Mouse (Mus musculus) embryonic facial prominence, embryonic 15.5 days (tissue): ENCODE data around the gene Mllt3. TPM values are rescaled to one million over a fixed set of nuclear protein-coding genes. Genes with fewer than 3 reads are reported as not detected.
"Not testable (repeated sequence)": the region's sequence is repeated elsewhere in the genome, so short reads cannot be mapped to it uniquely, and the experiment has no call there.

Experiments used
- ATAC-seq: fragments of 200-750 bp; cut with Nextera tagmentation; 2 replicates; pipeline ENCODE4 v1.8.0; 2017; ENCODE audit warnings: low read depth, moderate TSS enrichment; ENCODE audit not compliant: insufficient number of reproducible peaks, low FRiP score, low TSS enrichment
- H3K27ac ChIP-seq: fragments of 300-500 bp; sonication (generic); replicated peaks from 2 replicates; pipeline ENCODE4 v1.5.1; 2015; ENCODE audit warnings: mild to moderate bottlenecking, inconsistent platforms
- H3K27me3 ChIP-seq: fragments of 300-500 bp; sonication (generic); 2 replicates; pipeline ENCODE4 v1.6.1; 2015; ENCODE audit warnings: inconsistent platforms
- H3K36me3 ChIP-seq: fragments of 300-500 bp; sonication (generic); 2 replicates; pipeline ENCODE4 v1.6.1; 2015; ENCODE audit warnings: mild to moderate bottlenecking, inconsistent platforms
- H3K4me1 ChIP-seq: fragments of 300-500 bp; sonication (generic); 2 replicates; pipeline ENCODE4 v1.6.1; 2015; ENCODE audit warnings: inconsistent platforms
- H3K4me2 ChIP-seq: fragments of 300-500 bp; sonication (generic); replicated peaks from 2 replicates; pipeline ENCODE4 v1.6.1; 2015; ENCODE audit warnings: mild to moderate bottlenecking, inconsistent platforms
- H3K4me3 ChIP-seq: fragments of 300-500 bp; sonication (generic); replicated peaks from 2 replicates; pipeline ENCODE4 v1.5.1; 2015; ENCODE audit warnings: mild to moderate bottlenecking, inconsistent platforms
- H3K9ac ChIP-seq: fragments of 300-500 bp; sonication (generic); 2 replicates; pipeline ENCODE4 v1.6.1; 2015; ENCODE audit warnings: inconsistent platforms
- H3K9me3 ChIP-seq: fragments of 300-500 bp; sonication (generic); replicated peaks from 2 replicates; pipeline ENCODE4 v1.6.1; 2016; ENCODE audit warnings: inconsistent platforms
- WGBS: fragments of 180-500 bp; shearing (Covaris S2); methylation state at CpG from one replicate; pipeline ENCODE4 v1.1.7; 2015; 5-methylcytosine and 5-hydroxymethylcytosine counted together
- polyA plus RNA-seq: library from polyadenylated mRNA; unstranded; fragments of >200 nt; fragmentation: Nextera tagmentation; extraction: Ambion mirVana; gene quantifications from 2 replicates; pipeline ENCODE4 v1.2.1, GENCODE M21; 2015

The Mllt3 gene
- polyA plus RNA-seq, 1 experiment from 2014 or later = 56.4 TPM

DNA sequence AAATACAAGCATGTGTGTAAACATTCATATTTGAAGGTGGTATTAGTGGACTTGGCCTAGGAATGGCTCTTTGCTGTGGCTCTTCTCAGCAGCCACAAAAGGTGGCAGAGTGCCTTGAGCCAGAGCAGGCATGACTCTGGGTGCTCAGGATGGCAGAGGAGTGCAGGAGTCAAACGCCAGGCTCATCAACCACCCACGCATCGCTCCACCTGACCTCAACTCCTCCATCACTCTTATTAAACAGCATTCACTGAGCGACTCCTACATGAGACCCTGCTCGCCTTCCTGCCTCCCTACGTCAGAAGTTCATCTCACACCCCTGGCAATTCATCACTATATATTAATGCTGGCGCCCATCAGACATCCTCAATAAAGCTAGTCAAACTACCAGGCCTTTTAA, 67.3 kb downstream of the Mllt3 start:
- no peak for ATAC-seq
- Histone ChIP-seq H3K27me3 (no peaks in the 10 kb centered on the region), H3K9ac (no peak overlapping the region), H3K4me2 (no peak overlapping the region), H3K4me3 (no peak overlapping the region), H3K27ac (no peak overlapping the region), H3K36me3 (no peaks in the 10 kb centered on the region), H3K9me3 (no peaks in the 10 kb centered on the region), H3K4me1 (no peaks in the 10 kb centered on the region)
- 85% methylated on average over 7 of the region's 7 CpGs for WGBS

GRCm38 (mm10) chr4:87964890-87965289, 68.3 kb downstream of the Mllt3 start:
- 86% methylated on average over 1 of the region's 2 CpGs for WGBS
- not testable (repeated sequence) for H3K27me3 ChIP-seq, H3K9me3 ChIP-seq, ATAC-seq, H3K4me2 ChIP-seq, H3K36me3 ChIP-seq, H3K27ac ChIP-seq, H3K9ac ChIP-seq, H3K4me1 ChIP-seq, H3K4me3 ChIP-seq

- Histone ChIP-seq H3K9ac (no peak overlapping the region), H3K36me3 (no peaks in the 10 kb centered on the region), H3K4me3 (no peak overlapping the region), H3K27ac (no peak overlapping the region), H3K4me1 (no peaks in the 10 kb centered on the region), H3K4me2 (no peak overlapping the region), H3K9me3 (no peaks in the 10 kb centered on the region), H3K27me3 (no peaks in the 10 kb centered on the region)
- ATAC-seq = no peak
- 89% methylated on average over 3 of the region's 3 CpGs for WGBS
Observed at GRCm38 (mm10) chr4:87963773-87964076, 69.4 kb downstream of the Mllt3 start.

DNA sequence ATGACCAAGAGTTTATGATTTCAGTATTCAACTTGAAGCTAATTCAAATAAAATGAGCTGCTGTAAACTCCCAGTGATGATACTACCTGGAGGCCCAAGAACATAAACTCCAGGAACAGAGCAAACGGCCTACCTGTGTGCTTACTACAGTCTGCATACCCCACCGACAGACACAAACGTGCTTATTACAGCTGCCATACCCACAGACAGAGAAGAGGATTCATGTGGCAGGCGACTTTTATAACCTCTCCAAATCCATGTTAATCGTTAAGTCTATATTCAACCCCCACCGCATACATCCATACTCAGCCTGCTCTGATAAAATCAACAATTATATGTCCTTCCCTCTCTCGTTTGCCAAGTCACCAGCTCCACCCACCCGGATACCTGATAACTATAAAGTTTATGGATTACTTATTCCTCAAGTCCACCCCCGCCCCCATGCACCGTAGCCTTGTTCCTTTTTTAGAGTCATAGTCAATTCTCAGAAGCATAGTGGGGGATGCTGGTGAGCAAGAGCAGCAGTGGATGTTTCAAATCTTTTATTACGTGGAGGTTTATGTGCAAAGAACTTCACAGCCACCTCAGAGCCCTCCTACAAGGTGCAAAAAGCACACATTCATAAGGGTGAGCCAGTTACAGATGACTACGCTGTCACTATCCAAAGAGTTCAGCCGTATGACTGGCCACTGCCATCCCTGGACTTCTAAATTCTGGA, 70.0 kb downstream of the Mllt3 start:
- H3K27ac ChIP-seq = no peak overlapping the region
- no peak for ATAC-seq
- H3K4me2 ChIP-seq = no peak overlapping the region
- H3K9ac ChIP-seq = no peak overlapping the region
- WGBS = 72% methylated on average over 13 of the region's 13 CpGs
- no peaks in the 10 kb centered on the region for H3K4me1 ChIP-seq
- H3K9me3 ChIP-seq = no peaks in the 10 kb centered on the region
- no peak overlapping the region for H3K4me3 ChIP-seq
- H3K36me3 ChIP-seq = no peaks in the 10 kb centered on the region
- H3K27me3 ChIP-seq = no peaks in the 10 kb centered on the region

- H3K4me1 ChIP-seq = no peaks in the 10 kb centered on the region
- no peak overlapping the region for H3K4me3 ChIP-seq
- H3K9me3 ChIP-seq = no peaks in the 10 kb centered on the region
- H3K4me2 ChIP-seq = no peak overlapping the region
- H3K36me3 ChIP-seq = no peaks in the 10 kb centered on the region
- H3K9ac ChIP-seq = no peak overlapping the region
- H3K27me3 ChIP-seq = no peaks in the 10 kb centered on the region
- WGBS = 79% methylated on average over 6 of the region's 6 CpGs
- ATAC-seq = no peak
- H3K27ac ChIP-seq = no peak overlapping the region
Observed at GRCm38 (mm10) chr4:87961872-87962271, 71.3 kb downstream of the Mllt3 start.

DNA sequence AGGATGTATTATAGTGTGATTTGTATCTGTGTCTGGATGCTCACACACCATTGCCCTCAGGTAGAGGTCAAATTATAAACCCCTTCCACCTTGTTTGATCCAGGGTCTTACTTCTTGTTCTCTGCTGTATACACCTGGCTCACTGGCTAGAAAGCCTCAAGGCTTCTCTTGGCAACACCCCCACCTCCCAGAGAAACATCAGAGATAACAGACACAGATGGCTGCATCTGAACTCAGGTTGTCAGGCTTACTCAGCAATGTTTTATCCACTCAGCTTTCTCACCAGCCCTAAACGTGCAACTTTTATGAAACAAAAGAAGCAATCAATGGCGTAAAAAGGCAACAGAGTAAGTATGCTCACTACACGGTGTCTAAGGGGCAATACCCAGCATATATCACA, 75.3 kb downstream of the Mllt3 start:
- 80% methylated on average over 3 of the region's 3 CpGs for WGBS
- H3K27me3 ChIP-seq = no peaks in the 10 kb centered on the region
- no peak overlapping the region for H3K27ac ChIP-seq
- H3K4me3 ChIP-seq = no peak overlapping the region
- no peak for ATAC-seq
- no peak overlapping the region for H3K9ac ChIP-seq
- peaks cover 4% of the 10 kb centered on the region; the same call in 1 of the 2 replicates for H3K4me1 ChIP-seq
- H3K36me3 ChIP-seq = no peaks in the 10 kb centered on the region
- no peaks in the 10 kb centered on the region for H3K9me3 ChIP-seq
- no peak overlapping the region for H3K4me2 ChIP-seq

DNA sequence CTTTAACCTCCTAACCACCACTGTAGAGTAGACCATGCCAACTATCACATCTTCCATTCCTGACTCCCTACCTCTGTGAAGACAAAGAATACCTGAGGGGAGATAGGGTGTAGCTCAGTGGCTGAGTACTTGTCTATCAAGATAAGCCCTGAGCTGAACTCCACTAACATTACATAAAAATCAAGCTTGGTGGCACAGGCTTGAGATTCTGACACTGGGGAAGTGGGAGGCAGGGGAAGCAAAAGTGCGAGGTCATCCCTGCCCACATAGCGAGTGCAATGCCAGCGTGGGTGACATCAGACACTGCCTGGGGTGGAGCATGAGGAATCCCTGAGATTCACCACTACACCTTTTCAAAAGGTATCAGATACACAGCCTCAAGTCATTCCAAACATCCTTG, 76.0 kb downstream of the Mllt3 start:
- Histone ChIP-seq H3K4me1 (peaks cover 4% of the 10 kb centered on the region; the same call in 1 of the 2 replicates), H3K4me2 (no peak overlapping the region), H3K27ac (no peak overlapping the region), H3K9ac (no peak overlapping the region), H3K36me3 (no peaks in the 10 kb centered on the region), H3K27me3 (no peaks in the 10 kb centered on the region), H3K4me3 (no peak overlapping the region), H3K9me3 (no peaks in the 10 kb centered on the region)
- 86% methylated on average over 3 of the region's 3 CpGs for WGBS
- no peak for ATAC-seq

DNA sequence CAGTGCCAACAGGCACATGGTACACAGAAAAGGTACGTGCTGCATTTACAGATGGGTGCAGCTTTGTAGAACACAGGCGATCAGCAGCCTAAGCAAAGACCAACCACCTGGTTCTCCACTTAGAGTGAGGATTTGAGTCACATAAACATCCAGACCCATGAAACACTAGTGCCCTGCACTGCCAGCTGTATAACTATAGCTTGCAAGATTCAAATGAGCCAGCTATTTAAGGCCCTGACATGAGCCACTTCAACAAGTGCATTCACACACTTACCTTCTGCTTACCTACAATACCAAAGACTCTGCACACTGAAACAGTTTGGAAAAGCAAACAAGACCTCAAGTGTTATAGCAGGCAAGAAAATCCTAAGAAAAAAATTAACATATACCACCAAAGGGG, 78.0 kb downstream of the Mllt3 start:
- ATAC-seq = no peak
- WGBS = 82% methylated on average over 2 of the region's 2 CpGs
- Histone ChIP-seq H3K9me3 (no peaks in the 10 kb centered on the region), H3K4me3 (no peak overlapping the region), H3K4me2 (no peak overlapping the region), H3K27ac (no peak overlapping the region), H3K9ac (no peak overlapping the region), H3K36me3 (no peaks in the 10 kb centered on the region), H3K4me1 (peaks cover 4% of the 10 kb centered on the region; the same call in 1 of the 2 replicates), H3K27me3 (no peaks in the 10 kb centered on the region)

- no peak overlapping the region for H3K9ac ChIP-seq
- 69% methylated on average over 7 of the region's 7 CpGs for WGBS
- no peak overlapping the region for H3K27ac ChIP-seq
- H3K27me3 ChIP-seq = no peaks in the 10 kb centered on the region
- peaks cover 4% of the 10 kb centered on the region; the same call in 1 of the 2 replicates for H3K4me1 ChIP-seq
- H3K4me2 ChIP-seq = no peak overlapping the region
- H3K36me3 ChIP-seq = no peaks in the 10 kb centered on the region
- H3K9me3 ChIP-seq = no peaks in the 10 kb centered on the region
- no peak for ATAC-seq
- no peak overlapping the region for H3K4me3 ChIP-seq
Observed at GRCm38 (mm10) chr4:87954421-87955083, 78.6 kb downstream of the Mllt3 start.

DNA sequence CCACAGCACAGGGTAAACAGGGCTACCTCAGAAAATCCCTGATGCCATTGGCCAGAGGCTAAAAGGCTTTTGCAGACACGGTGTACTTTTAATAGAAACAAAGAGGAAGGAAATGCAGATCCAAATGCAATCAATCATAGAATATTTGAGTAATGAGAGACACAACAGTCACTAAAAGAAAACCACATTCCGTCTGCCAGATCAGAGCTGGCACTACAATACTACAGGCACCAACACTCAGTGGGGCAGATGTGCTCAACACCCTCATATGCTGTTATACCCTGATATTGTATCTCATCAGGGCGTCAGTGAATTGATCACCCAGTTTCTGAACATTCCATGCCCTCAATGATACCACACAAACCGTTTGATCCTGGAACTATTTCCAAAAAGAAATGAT, 79.4 kb downstream of the Mllt3 start:
- no peak overlapping the region for H3K27ac ChIP-seq
- no peak for ATAC-seq
- H3K27me3 ChIP-seq = no peaks in the 10 kb centered on the region
- 51% methylated on average over 4 of the region's 4 CpGs for WGBS
- no peaks in the 10 kb centered on the region for H3K36me3 ChIP-seq
- no peak overlapping the region for H3K4me3 ChIP-seq
- no peak overlapping the region for H3K9ac ChIP-seq
- H3K4me2 ChIP-seq = no peak overlapping the region
- peaks cover 4% of the 10 kb centered on the region; the same call in 1 of the 2 replicates for H3K4me1 ChIP-seq
- H3K9me3 ChIP-seq = no peaks in the 10 kb centered on the region

- no peak overlapping the region for H3K4me3 ChIP-seq
- no peaks in the 10 kb centered on the region for H3K36me3 ChIP-seq
- no peak overlapping the region for H3K9ac ChIP-seq
- no peaks in the 10 kb centered on the region for H3K9me3 ChIP-seq
- no peak for ATAC-seq
- no peaks in the 10 kb centered on the region for H3K27me3 ChIP-seq
- WGBS = 79% methylated on average over 4 of the region's 4 CpGs
- no peak overlapping the region for H3K4me2 ChIP-seq
- no peak overlapping the region for H3K27ac ChIP-seq
- peaks cover 4% of the 10 kb centered on the region; the same call in 1 of the 2 replicates for H3K4me1 ChIP-seq
Observed at GRCm38 (mm10) chr4:87953268-87953667, 79.9 kb downstream of the Mllt3 start.

DNA sequence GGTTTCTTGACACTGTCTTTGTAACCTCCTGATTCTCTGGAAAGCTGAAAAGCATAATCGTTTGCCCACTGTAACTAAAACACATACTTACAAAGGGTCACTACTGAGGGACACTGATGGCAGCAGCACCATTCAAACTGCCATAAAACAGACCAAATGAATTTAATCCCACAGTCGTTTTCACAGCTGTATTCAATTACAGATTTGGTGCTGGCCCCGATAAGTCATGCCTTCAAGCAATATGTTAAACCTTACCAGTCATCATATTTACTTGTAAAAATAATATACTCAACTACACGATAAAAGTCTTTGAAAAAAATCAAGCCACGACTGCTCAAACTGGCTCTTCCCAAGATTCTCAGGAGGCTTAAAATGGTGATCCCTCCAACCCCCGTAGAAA, 83.7 kb downstream of the Mllt3 start:
- H3K9me3 ChIP-seq = no peaks in the 10 kb centered on the region
- WGBS = 23% methylated on average over 6 of the region's 6 CpGs
- H3K4me1 ChIP-seq = peaks cover 4% of the 10 kb centered on the region; the same call in 1 of the 2 replicates
- H3K27ac ChIP-seq = no peak overlapping the region
- H3K36me3 ChIP-seq = no peaks in the 10 kb centered on the region
- H3K9ac ChIP-seq = no peak overlapping the region
- ATAC-seq = no peak
- no peaks in the 10 kb centered on the region for H3K27me3 ChIP-seq
- no peak overlapping the region for H3K4me3 ChIP-seq
- no peak overlapping the region for H3K4me2 ChIP-seq
